Mouse (Mus musculus): ENCODE data around the gene Pik3r6.

Pik3r6 gene

DNA sequence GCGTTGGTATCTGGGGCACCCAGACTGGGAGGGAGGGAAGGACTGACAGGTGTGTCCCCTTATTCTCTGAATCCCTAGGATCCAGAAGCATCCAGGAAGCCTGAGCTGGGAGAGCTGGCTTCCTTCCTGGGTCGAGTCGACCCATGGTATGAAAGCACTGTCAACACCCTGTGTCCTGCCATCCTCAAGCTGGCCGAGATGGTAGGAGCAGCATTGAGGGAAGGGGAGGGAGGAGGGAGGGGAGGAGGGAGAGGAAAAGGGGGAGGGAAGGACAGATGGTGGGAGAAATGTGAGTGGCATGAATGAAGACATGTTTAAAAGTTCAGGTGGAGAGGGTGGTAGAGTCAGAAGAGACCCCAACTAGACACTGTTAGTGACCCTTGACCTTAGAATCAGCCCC lies 33.2 kb downstream of the Pik3r6 start:
- no peak for DNase-seq (ENCODE audit: low spot score)

- peak; percentile 52 for DNase-seq (ENCODE audit: low spot score)
Measured at GRCm38 (mm10) chr11:68536465-68536864, 33.6 kb downstream of the Pik3r6 start.

DNA sequence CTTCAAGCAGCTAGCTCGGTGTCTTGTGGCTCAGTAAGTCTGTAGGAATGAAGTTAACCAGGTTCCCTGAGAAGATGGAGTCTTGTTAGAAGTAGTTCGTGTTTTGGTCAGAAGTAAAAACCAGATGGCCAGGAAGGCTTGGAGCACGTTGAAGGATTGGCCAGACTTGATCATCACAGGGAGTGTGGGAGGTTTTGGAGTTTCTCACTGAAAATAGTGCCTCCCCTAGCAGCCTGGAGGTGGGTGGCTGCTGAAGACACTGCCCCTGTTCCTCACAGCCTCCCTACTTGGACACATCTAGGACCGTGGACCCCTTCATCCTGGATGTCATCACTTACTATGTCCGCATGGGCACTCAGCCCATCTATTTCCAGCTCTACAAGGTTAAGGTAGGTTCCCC lies 36.8 kb downstream of the Pik3r6 start:
- DNase-seq (ENCODE audit: low spot score): no peak

GRCm38 (mm10) chr11:68544554-68544953 lies 41.7 kb downstream of the Pik3r6 start:
- DNase-seq (ENCODE audit: low spot score): no peak

DNA sequence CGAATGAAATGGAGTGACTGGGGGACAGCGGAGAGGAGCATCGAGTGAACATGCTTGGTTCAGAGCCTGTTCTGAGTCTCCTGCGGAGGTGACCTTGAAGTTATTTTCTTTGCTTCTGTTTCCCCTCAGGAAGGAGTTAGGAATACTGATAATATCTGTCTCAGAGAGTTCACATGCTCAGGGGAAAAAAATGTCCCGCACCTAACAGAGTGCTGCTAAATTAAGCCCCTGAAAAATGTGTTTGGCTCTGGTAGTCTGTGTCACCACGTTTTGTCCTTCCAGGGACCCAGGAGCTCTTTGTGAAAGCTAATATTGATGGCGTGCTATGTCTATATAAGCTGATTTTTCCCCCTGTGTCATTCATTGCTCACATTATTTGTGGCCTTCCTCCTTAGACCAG lies 42.4 kb downstream of the Pik3r6 start:
- DNase-seq (ENCODE audit: low spot score): no peak

DNA sequence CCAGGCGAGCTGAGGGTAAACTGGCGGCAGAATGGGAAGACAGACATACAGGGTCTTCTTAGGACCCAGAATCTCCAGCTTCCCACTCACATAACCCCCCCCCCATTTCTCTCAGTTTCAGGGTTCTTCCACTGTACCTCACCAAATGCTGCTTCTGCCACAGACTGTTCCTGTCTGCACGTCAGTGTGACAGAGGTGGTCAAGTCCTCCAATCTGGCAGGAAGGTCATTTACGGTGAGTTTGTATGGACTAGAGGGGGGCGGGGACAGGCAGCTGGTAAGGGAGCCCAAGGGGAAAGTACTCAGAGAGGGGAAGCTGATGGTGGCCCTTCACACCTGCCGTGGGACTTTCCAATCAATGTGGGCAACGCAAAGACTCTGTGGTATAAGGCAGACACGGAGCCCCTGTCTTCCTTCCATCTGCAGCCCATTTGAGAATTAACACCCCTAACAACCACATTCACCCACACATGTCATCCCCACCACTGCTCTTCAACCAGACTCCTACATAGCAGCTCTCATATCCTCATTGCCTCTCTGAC lies 42.9 kb downstream of the Pik3r6 start:
- no peak for DNase-seq (ENCODE audit: low spot score)

DNA sequence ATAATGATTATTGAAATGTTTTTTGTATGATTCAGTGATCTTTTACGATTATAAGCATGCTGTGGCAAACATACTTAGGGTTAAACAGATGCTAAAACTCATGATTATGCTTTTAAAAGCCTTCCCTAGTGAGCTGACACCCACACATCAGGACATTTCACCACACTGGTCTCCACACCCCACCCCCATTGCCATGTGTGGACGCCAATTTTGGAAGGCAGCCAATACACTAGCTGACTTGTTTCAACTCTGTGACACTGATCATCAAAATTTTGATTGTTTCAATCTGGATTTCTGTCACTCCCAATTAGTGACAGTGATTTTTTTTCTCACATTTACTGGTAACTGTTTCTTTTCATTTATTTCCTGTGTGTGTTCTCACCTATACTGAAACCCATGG lies 44.7 kb downstream of the Pik3r6 start:
- DNase-seq (ENCODE audit: low spot score): peak; percentile 58

DNA sequence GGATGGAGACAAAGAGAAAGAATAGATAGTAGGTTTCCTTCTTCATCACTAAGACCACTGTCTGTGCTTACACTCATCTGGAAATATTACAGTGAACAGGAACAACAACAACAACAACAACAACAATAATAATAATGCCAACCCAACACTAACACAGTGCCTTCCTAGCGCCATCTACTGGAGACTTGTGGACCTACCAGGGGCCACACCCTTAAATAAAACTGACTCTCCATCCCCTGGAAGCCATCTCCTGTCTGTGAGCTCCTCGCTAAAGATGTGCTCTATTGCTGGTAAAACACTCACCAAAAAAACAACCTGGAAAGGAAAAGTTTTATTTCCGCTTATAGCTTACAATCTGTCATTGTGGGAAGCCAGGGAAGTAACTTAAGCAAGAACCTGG lies 46.8 kb downstream of the Pik3r6 start:
- DNase-seq (ENCODE audit: low spot score): peak; percentile 20

DNA sequence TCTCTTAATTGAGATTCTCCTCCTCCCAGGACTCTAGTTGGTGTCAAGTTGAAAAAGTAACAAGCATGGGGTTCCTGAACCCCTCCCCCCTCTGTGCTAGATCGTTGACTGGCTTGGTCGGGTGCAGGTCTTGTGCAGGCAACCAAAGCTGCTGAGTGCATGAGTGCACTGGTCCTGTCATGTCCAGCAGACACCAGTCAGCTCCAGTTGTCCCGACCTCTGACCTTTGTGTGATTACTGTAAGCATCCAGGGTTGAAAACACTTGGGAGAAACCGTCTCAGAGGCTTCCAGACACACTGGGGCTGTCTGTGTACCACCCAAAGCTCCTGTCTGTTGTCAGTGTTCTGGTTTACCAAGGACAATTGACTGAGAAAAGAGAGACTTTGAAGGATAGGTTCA lies 47.5 kb downstream of the Pik3r6 start:
- peak; percentile 38 for DNase-seq (ENCODE audit: low spot score)

GRCm38 (mm10) chr11:68553981-68554471 lies 51.2 kb downstream of the Pik3r6 start:
- DNase-seq (ENCODE audit: low spot score): peak; percentile 26

DNA sequence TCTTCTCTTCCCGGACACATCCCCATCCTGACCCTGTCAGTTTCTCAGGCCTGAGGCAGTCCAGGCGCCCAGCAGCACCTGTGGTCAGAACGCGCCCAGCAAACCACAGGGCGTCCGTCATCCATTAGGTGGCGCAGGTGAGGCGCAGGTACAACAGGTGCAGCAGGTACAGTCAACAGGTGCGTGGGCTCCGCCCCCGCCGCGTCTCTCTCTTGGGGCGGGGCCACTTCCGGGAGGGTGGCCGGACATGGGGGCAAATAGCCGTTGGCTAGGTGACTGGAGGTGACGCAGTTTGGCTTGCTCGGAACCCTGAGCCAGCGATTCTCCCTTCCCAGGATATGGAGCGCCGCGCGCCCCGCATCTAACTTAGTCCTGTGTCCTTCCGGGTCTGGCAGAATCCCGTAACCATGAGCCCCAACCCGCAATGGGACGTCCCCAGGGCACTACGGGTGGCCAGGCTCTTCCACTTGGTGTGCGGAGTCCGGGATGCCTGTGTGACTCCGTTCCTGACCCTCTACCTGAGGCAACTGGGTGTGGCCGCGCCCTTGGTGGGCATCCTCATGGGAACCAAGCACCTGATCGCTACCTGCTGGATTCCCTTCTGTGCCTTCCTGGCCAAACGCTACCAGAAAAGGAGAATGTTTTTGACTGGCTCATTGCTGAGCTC lies 53.2 kb downstream of the Pik3r6 start, which contains the start of gene Mfsd6l:
TSS of gene Mfsd6l (plus strand) at position 269 of the 667 bp plus-strand sequence.
- no peak for DNase-seq (ENCODE audit: low spot score)

DNA sequence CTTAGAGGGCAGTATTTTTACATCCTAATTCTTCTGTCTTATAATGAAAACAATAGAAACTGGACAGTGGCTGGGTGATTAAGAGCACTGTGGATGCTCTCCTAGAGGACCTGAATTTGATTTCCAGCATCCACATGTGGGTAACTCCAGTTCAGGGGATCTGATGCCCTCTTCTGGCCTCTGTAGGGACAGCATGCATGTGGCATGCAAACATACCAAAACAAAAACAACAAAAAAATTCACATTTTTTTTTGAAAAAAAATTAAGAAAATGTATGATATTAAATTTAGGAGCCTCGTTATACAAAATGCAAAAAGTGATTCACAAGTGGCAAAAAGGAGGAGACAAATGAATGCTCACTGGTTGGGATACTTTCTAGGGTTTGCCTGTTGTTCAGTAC lies 56.7 kb downstream of the Pik3r6 start:
- DNase-seq (ENCODE audit: low spot score): no peak

DNA sequence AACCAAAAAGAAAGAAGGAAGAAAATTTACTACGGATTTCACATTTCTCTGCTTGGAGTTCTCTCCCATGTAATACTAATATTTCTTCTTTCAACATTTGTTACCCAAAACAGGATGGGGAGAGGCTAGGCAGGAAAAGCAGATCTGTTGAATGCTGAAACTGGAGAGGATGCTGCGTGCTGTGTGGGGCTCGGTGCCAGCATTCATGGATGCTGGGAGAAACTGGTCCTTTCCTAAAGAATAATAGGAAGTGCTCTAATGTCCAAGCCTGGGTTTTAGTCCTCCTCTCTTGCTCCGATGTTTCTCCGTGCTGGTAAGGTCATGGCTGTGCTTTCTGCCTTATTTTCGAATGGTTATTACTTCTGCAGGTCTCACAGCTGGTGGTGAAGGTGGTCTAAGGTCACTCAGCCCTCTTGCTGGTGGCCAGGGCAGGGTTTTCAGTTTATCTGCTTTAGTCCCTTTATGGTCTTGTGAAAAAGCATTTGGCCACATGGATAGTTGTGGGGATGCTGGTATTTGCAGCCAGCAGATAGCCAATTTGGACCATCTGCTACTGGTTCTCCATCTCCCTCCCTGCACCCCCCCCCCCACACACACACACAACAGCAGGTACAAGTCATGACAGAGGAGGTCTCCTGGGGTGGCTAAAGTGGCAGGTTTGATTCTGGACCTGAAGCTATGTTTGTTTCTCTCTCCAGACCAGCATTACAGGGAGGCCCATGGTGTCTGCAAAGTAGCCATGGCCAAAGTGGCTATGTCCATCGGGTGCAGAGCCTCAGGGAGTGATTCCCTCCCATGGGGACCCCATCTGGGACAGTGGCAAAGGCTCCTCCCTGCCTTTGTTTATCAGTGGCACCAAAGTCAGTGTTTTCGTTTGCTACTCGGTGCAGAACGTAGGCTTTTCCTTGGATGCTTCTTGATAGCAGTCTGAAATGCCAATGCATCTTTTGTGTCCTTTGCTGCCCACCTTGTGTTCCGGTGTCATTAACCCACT lies 59.4 kb downstream of the Pik3r6 start:
- DNase-seq (ENCODE audit: low spot score): no peak

- DNase-seq (ENCODE audit: low spot score): no peak
Measured at GRCm38 (mm10) chr11:68564356-68565031, 61.7 kb downstream of the Pik3r6 start.

DNA sequence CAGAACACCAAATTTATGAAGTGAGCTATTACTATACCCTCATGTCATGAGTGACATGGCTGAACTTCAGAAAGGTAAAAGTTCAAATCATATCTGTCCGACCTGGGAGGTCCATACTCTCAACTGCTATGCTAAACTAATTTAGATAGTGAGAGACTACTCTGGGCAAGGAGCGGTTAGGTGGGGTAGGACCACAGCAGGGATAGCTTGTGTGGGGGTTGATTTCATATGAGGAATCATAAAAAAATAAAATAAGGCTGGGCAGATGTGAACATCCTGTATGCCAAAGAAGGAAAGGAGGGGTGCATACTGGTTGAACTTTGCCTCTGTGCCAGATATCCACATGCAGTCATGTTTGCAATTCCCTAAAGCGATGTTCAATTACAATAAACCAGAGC lies 62.2 kb downstream of the Pik3r6 start:
- DNase-seq (ENCODE audit: low spot score): no peak

DNA sequence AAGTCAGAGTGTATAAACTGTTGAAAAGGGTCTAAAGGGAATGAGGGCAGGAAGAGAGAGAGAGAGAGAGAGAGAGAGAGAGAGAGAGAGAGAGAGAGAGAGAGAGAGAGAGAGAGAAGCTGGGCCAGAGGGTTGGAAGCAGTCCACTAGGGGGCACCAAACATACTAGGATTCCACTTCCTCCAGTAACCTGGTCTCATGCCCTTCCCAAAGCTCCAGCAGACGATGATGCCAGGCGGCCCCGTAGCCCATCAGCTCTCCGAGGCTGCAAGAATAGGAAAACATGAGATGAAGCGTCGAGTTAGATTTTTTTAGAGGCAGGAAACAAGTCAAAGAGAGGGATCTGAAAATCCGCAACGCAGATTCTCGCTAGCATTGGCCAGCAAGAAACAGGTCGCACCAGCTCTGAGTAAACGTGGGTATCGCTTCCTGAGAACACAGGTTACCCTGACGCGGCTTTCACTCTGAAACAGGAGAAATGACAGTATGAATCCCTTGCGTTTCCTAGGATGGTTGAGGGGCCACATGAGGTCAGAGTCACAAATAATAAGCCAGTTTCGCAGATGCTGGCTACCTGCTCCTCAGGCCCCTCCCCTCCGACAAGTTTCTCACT lies 63.7 kb downstream of the Pik3r6 start:
- DNase-seq (ENCODE audit: low spot score): peak; percentile 84

DNA sequence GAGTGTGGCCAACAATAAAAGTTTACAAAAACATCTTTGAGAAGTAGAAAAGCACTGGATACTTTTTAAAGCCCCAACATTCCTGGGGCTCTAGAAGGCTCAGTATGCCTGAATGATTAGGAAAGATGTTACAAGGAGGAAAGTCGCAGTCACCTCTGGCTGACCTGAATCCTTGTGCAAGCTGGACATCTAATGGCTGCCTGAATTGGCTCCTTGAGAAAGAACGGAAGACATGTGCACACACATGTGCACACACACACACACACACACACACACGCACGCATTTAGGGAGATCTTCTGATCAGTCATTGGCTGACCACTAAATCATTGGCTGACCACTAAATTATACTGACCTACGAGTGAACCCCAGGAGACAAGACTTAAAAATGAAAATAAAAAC lies 68.0 kb downstream of the Pik3r6 start:
- no peak for DNase-seq (ENCODE audit: low spot score)

DNA sequence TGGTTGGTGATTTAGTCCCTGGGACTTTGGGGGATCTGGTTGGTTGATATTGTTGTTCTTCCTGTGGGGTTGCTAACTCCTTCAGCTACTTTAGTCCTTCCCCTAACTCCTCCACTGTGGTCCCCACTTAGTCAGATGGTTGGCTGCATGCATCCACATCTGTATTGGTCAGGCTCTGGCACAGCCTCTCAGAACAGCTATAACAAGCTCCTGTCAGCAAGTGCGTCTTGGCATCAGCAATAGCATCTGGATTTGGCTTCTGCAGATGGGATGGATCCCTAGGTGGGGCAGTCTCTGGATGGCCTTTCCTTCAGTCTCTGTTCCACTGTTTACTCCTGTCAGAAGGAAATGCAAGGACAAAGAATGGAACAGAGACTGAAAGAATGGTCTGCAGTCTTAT lies 74.3 kb downstream of the Pik3r6 start:
- DNase-seq (ENCODE audit: low spot score): no peak

DNA sequence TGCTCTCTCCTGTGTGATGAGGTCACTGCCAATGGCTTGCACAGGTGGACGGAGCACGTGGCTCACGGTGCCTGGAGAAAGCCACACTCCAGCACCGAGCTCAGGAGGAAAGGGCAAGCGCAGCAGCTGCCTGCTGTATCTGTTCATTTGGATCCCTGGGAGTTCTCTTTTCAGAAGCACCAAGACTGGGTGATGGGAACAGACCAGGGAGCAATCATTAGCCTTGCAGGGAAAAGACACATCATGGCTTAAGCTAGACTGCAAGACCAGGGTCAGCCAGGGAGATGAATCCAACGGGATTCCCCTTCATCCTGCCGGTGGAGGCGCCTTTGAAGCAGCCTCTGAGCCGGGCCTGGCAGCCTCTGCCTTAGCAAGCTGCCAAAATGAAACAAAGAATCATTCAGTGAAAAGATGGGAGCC lies 76.7 kb downstream of the Pik3r6 start:
- no peak for DNase-seq (ENCODE audit: low spot score)

- DNase-seq (ENCODE audit: low spot score): no peak
Measured at GRCm38 (mm10) chr11:68580566-68580965, 77.7 kb downstream of the Pik3r6 start.

DNA sequence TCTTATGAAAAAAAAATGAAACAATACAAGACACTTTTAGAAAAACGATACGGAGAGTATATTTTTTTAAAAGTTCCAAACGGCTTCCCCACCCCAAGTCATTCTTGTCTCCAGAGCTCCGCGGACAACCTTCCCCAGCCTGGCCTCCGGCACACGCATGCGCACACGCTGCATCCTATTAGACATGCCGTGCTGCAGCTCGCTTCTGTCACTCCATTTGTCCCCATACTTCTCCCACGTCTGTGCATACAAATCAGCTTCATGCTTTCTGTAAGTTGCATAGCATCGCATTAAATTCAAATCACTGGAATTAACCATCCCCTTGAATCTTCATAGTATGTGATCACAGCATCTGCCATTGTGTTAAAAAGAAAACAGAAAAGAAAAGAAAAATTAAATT lies 80.4 kb downstream of the Pik3r6 start:
- no peak for DNase-seq (ENCODE audit: low spot score)

Data from adipocyte (in vitro differentiated cells).